Mouse (Mus musculus) liver, embryonic 16.5 days (tissue): Measurements from ENCODE around the gene Duox2. TPM values are rescaled to one million over a fixed set of nuclear protein-coding genes. Genes with fewer than 3 reads are reported as not detected.

Experiments used
- ATAC-seq: fragments of 200-750 bp; cut with Nextera tagmentation; 2 replicates; pipeline ENCODE4 v1.8.0; 2017; ENCODE audit warnings: low read depth, mild to moderate bottlenecking, moderate number of reproducible peaks, moderate library complexity
- H3K27ac ChIP-seq: fragments of 300-500 bp; sonication (generic); 2 replicates; pipeline ENCODE4 v1.5.1; 2014; ENCODE audit warnings: mild to moderate bottlenecking, low read length
- H3K27me3 ChIP-seq: fragments of 300-500 bp; sonication (generic); 2 replicates; pipeline ENCODE4 v1.6.1; 2014; ENCODE audit warnings: low read depth, low read length, mixed read lengths; ENCODE audit not compliant: control insufficient read depth, insufficient read depth
- H3K36me3 ChIP-seq: fragments of 300-500 bp; sonication (generic); 2 replicates; pipeline ENCODE4 v1.6.1; 2014; ENCODE audit warnings: mild to moderate bottlenecking; ENCODE audit not compliant: control insufficient read depth, insufficient read depth
- H3K4me1 ChIP-seq: fragments of 300-500 bp; sonication (generic); 2 replicates; pipeline ENCODE4 v1.6.1; 2014; ENCODE audit warnings: low read depth, low read length, mixed read lengths; ENCODE audit not compliant: control insufficient read depth
- H3K4me2 ChIP-seq: fragments of 300-500 bp; sonication (generic); 2 replicates; pipeline ENCODE4 v1.6.1; 2014; ENCODE audit warnings: low read depth, low read length, mixed read lengths
- H3K4me3 ChIP-seq: fragments of 300-500 bp; sonication (generic); 2 replicates; pipeline ENCODE4 v1.5.1; 2014; ENCODE audit warnings: low read depth, mild to moderate bottlenecking, low read length
- H3K9ac ChIP-seq: fragments of 300-500 bp; sonication (generic); 2 replicates; pipeline ENCODE4 v1.6.1; 2014; ENCODE audit warnings: low read depth, low read length
- H3K9me3 ChIP-seq: fragments of 300-500 bp; sonication (generic); replicated peaks from 2 replicates; pipeline ENCODE4 v1.6.1; 2016; ENCODE audit warnings: low read length; ENCODE audit not compliant: control insufficient read depth
- WGBS: fragments of 180-500 bp; shearing (Covaris S2); extraction: QIAGEN DNeasy Blood & Tissue Kit; methylation state at CpG from one replicate; pipeline ENCODE4 v1.1.7; 2014; ENCODE audit not compliant: insufficient replicate concordance; 5-methylcytosine and 5-hydroxymethylcytosine counted together
- polyA plus RNA-seq: library from polyadenylated mRNA; unstranded; fragments of >200 nt; fragmentation: Nextera tagmentation; extraction: Ambion mirVana; gene quantifications from 2 replicates; pipeline ENCODE4 v1.2.1, GENCODE M21; 2015

Gene Duox2
- polyA plus RNA-seq, 1 experiment from 2014 or later, result not detected

DNA sequence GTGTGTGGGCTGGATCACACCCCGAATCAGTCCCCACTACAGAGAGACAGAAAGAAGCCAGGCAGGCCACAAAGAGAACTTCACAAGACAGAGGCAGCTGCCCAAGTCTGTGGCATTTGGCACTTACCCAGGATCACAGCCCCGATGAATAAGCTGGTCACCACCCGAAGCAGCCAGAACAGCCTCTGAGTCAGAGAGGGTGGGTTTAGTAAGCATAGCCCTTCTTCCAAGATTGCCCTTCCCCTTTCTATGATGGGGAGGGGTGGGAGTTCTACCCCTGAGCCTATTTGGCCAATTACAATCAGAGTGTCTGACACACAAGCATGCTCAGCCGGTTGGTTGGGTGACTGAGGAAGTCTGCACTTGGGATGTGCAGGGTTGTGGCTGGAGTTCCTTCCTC, 7.9 kb upstream of the Duox2 start:
- Histone ChIP-seq H3K9me3 (no peaks in the 10 kb centered on the region), H3K36me3 (no peaks in the 10 kb centered on the region), H3K4me3 (no peak overlapping the region), H3K4me2 (no peak overlapping the region), H3K27me3 (peaks cover 36% of the 10 kb centered on the region), H3K9ac (no peak overlapping the region), H3K27ac (no peak overlapping the region), H3K4me1 (peaks cover 6% of the 10 kb centered on the region)
- ATAC-seq, result no peak
- 24% methylated on average over 4 of the region's 4 CpGs for WGBS

- H3K9ac ChIP-seq, result no peak overlapping the region
- WGBS, result 68% methylated on average over 16 of the region's 16 CpGs
- no peaks in the 10 kb centered on the region for H3K36me3 ChIP-seq
- H3K4me3 ChIP-seq, result no peak overlapping the region
- ATAC-seq, result no peak
- H3K4me2 ChIP-seq, result no peak overlapping the region
- H3K9me3 ChIP-seq, result no peaks in the 10 kb centered on the region
- peaks cover 45% of the 10 kb centered on the region for H3K27me3 ChIP-seq
- peaks cover 6% of the 10 kb centered on the region for H3K4me1 ChIP-seq
- no peak overlapping the region for H3K27ac ChIP-seq
Measured at GRCm38 (mm10) chr2:122305097-122305892, 7.0 kb upstream of the Duox2 start.

DNA sequence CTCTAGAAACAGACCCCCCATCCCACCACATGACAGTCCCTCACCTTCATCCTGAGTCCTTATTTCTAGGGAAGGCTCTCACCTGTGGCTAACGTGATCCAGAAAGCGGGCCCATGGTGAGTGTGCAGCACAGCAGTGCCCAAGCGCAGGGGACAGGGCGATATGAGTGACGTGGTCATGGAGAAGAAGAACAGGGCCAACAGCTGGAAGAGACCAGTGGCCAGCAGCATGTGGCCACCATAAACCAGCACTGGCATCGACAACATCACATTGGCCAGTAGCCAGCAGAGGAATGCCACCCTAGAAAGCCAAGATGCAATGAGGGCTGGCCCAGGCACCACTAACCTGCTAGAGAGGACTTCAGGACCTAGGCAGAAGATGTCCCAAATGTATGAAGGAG, 6.3 kb upstream of the Duox2 start:
- H3K27ac ChIP-seq, result no peak overlapping the region
- H3K4me3 ChIP-seq, result no peak overlapping the region
- H3K4me2 ChIP-seq, result no peak overlapping the region
- H3K9me3 ChIP-seq, result no peaks in the 10 kb centered on the region
- WGBS, result 71% methylated on average over 6 of the region's 6 CpGs
- peaks cover 6% of the 10 kb centered on the region for H3K4me1 ChIP-seq
- peaks cover 52% of the 10 kb centered on the region for H3K27me3 ChIP-seq
- H3K9ac ChIP-seq, result no peak overlapping the region
- no peaks in the 10 kb centered on the region for H3K36me3 ChIP-seq
- ATAC-seq, result no peak

DNA sequence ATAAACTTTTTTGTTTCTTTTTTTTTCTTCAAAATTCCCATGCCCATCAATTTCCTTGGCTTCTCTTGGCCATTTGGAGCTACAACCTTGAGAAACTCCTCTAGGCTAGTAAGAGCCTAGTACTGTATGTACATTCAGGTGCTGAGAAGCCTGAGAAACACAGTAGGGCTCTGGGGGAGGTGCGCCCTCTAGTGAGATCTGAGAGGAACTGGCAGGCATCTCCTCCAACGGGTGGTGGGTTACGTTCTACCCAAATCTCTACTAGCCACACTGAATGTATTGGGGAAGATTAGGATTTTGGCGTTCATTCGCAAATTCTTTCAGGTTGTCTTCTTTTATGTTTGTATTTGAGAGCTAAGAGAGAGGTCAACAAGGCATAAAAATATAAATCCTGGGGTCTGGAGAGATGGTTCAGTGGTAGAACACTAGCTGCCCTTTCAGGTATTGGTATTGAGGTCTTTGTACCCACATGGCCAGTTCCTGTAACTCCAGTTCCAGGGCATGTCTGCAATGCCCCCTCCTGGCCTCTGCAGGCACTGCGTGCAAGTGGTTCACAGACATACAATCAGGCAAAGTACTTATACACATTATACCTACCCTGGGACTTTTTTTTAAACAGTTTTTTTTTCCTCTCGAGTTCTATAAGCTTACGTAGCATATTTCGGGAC, 4.5 kb upstream of the Duox2 start:
- Histone ChIP-seq H3K4me3 (no peak overlapping the region), H3K27me3 (peaks cover 67% of the 10 kb centered on the region), H3K9me3 (no peaks in the 10 kb centered on the region), H3K36me3 (no peaks in the 10 kb centered on the region), H3K9ac (no peak overlapping the region), H3K4me2 (no peak overlapping the region), H3K4me1 (peaks cover 11% of the 10 kb centered on the region), H3K27ac (no peak overlapping the region)
- WGBS, result 6% methylated on average over 9 of the region's 9 CpGs
- peak; percentile 50 for ATAC-seq

- Histone ChIP-seq H3K9ac (no peak overlapping the region), H3K36me3 (no peaks in the 10 kb centered on the region), H3K27me3 (peaks cover 70% of the 10 kb centered on the region), H3K4me1 (peaks cover 11% of the 10 kb centered on the region), H3K4me2 (peak overlapping the region; percentile 41), H3K27ac (no peak overlapping the region), H3K4me3 (peak overlapping the region; percentile 34), H3K9me3 (no peaks in the 10 kb centered on the region)
- no peak for ATAC-seq
- 10% methylated on average over 23 of the region's 23 CpGs for WGBS
Measured at GRCm38 (mm10) chr2:122301921-122302573, 3.8 kb upstream of the Duox2 start.

- H3K9me3 ChIP-seq, result no peaks in the 10 kb centered on the region
- WGBS, result 1% methylated on average over 48 of the region's 48 CpGs
- peak overlapping the region; percentile 41 for H3K4me2 ChIP-seq
- H3K27ac ChIP-seq, result no peak overlapping the region
- H3K4me3 ChIP-seq, result peak overlapping the region; percentile 34
- peaks cover 69% of the 10 kb centered on the region for H3K27me3 ChIP-seq
- peaks cover 11% of the 10 kb centered on the region for H3K4me1 ChIP-seq
- H3K36me3 ChIP-seq, result no peaks in the 10 kb centered on the region
- ATAC-seq, result no peak
- no peak overlapping the region for H3K9ac ChIP-seq
Measured at GRCm38 (mm10) chr2:122301081-122301920, 3.1 kb upstream of the Duox2 start.

DNA sequence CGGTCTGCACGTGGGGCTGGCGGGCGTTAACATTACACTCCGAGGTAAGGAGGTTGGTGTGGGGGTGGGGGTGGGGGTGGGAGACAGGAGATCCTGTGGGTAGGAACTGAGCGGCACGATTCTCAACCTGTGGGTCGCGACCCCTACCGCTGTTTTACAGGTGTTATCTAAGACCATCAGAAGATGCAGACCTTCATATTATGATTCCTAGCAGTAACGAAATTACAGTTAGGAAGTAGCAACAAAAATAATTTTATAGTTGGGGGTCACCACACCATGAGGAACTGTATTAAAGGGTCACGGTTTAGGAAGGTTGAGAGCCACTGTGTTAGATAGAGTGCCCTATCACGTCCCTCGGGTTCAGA, 2.4 kb upstream of the Duox2 start:
- no peak overlapping the region for H3K9ac ChIP-seq
- WGBS, result 5% methylated on average over 14 of the region's 14 CpGs
- no peak for ATAC-seq
- H3K4me1 ChIP-seq, result peaks cover 11% of the 10 kb centered on the region
- peaks cover 74% of the 10 kb centered on the region for H3K27me3 ChIP-seq
- H3K4me3 ChIP-seq, result no peak overlapping the region; the same call in 1 of the 2 replicates
- no peak overlapping the region for H3K4me2 ChIP-seq
- no peaks in the 10 kb centered on the region for H3K9me3 ChIP-seq
- no peaks in the 10 kb centered on the region for H3K36me3 ChIP-seq
- H3K27ac ChIP-seq, result no peak overlapping the region

DNA sequence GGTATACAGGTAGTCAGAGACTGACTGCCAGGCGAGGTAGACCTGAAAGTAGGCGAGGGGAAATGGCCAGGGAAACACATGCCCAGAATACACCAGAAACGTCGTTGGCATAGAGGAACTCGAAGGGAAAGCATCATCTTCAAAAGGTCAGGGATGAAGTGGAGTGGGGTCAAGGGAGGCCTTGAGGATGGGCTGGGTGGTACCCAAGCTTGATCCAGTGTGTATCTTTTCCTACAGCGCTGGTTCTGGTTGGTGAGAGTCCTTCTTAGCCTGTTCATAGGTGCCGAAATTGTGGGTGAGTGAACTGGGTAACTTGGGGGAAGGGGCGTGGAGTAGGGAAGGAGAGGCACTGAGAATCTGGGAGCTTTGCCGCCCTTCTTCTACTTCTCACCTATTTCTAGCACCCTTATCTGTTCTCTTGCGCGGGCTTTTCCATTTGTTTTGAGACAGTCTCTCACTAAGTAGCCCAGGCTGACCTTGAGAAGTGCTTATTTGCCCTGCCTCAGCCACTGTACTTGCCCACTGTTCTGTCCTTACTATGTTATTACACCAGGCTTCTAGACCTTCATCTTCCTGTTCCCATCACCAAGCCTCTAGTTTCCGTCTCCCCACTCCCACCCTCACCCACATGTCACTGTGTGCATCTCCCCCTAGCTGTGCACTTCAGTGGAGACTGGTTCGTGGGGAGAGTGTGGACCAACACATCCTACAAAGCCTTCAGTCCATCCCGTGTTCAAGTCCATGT, 1.8 kb upstream of the Duox2 start:
- Histone ChIP-seq H3K4me1 (peaks cover 11% of the 10 kb centered on the region), H3K4me2 (no peak overlapping the region), H3K9ac (no peak overlapping the region), H3K27ac (no peak overlapping the region), H3K27me3 (peaks cover 79% of the 10 kb centered on the region), H3K36me3 (no peaks in the 10 kb centered on the region), H3K4me3 (no peak overlapping the region), H3K9me3 (no peaks in the 10 kb centered on the region)
- no peak for ATAC-seq
- WGBS, result 9% methylated on average over 14 of the region's 14 CpGs
